Mouse (Mus musculus): Measurements from ENCODE around the gene Paox. TPM values are rescaled to one million over a fixed set of nuclear protein-coding genes. Genes with fewer than 3 reads are reported as not detected.
A peak's percentile ranks its signal among the peaks of the same experiment; 100 is the strongest.

Gene Paox
- total RNA-seq, 2 experiments from 2014 or later = 3.3 to 5.1 TPM

- intact Hi-C loops (cut with DNase I) = no loop called here
- DNase-seq = peak in 1 of 2 experiments; percentile 13
Measured at GRCm38 (mm10) chr7:140154218-140154927, 38.8 kb downstream of the Paox start, which contains the start of gene Sprn. Sprn (minus strand) TSS chr7:140154877.

GRCm38 (mm10) chr7:140160363-140160762 lies 44.8 kb downstream of the Paox start:
- intact Hi-C loops (cut with DNase I) = no loop called here
- DNase-seq = no peak

DNA sequence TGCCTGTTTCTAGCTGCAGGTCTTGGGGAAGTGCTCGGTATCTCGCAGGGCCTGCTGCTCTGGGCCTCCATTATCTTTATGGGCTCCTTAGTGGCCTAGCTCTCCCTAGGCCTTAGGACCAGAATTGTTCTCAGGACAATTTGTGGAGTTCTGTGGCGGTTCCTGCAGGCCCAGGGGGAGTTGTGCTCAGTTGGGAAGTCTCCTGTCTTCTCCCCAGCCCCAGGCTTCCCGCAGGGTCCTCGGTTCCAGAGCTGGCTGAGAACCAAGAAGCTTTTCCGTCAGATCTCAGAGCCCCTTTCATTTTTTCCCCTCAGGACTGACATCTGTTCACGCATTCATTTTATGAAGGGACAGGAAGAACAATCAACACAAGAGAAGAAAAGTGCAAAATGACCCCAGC lies 49.1 kb downstream of the Paox start, which contains the start of gene Olfr522:
Olfr522 (minus strand) TSS at position 101 of the 400 bp plus-strand sequence.
- intact Hi-C loops (cut with DNase I) = no loop called here
- DNase-seq = no peak

DNA sequence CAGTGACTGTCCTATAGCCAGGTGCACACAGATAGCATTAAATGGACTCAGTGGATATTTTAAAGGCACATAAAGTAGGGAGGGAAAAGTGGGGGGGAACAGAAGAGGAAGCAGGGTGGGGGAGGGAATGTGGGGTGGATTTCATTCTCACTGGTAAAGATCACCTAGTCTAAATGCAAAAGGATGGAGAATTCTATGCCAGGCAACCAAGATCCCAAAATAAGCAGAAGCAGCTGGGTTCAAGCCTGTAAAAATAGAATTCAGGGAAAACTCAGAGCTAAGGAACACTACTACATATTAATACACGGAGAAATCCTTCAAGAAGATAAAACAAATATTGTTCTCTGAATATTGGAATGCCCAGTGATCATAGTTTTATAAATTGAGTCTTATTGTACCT lies 52.4 kb downstream of the Paox start:
- DNase-seq = no peak
- intact Hi-C loops (cut with DNase I) = no loop called here

- intact Hi-C loops (cut with DNase I) = no loop called here
- no peak for DNase-seq
Measured at GRCm38 (mm10) chr7:140169386-140169785, 53.8 kb downstream of the Paox start.

DNA sequence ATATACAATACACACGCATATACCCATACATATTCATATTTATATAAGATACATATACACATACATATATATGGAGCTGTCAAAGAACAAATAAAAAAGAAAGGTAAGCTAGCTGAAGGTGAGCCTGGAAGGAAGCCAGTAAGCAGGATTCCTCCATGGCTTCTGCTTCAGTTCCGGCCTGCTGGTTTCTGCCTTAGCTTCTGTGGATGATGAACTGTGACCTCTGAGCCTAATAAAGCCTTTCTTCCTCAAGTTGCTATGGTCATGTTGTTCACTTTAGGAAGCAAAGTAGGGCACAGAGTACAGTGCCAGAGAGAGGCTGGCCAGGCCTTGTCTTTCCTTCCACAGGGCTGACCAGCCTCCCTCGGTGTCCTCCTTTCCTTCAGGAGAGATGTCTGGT lies 55.3 kb downstream of the Paox start:
- intact Hi-C loops (cut with DNase I) = no loop called here
- no peak for DNase-seq

DNA sequence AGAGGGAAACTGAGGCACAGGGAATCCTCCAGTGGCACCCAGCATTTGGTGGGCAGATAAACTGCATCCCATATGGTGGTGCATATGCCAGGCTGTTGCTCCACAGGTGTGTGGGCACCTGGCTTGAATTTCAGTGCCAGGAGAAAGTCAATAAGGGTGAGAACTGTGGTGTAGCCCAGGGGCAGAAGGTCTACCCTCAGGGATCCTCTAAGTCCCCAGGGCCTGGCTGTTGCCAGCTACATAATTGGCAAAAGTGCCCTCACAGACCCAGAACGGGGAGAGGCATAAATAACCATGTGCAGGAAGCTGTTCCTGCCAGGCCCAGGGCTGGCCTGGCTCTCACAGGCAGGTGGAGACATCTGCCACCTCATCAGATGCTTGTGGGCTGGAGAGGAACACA lies 57.3 kb downstream of the Paox start, which contains the start of gene Olfr523:
Olfr523 (plus strand) TSS at position 282 of the 400 bp plus-strand sequence.
- no peak for DNase-seq
- intact Hi-C loops (cut with DNase I) = no loop called here

GRCm38 (mm10) chr7:140179176-140179575 lies 63.6 kb downstream of the Paox start:
- DNase-seq = no peak
- intact Hi-C loops (cut with DNase I) = no loop called here

- intact Hi-C loops (cut with DNase I) = no loop called here
Measured at GRCm38 (mm10) chr7:140180692-140181091, 65.1 kb downstream of the Paox start.

DNA sequence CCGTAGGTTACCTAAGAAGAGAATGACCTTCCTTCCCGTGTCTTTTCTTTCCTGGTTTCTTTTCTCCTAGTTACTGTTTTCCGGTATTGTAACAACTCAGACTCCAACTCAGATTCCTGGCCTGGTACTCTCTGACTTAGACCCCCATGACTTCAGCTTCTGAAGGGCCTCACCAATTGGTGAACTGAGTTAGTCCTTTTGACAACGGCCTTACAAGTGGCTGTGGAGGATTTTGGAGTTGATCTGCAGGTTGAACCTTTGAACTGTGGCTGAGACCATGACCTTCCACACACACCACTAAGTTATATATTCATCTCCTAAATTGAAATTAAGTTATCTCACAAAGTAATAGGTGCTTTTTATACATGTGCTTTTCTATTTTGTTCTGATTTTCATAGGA lies 68.6 kb downstream of the Paox start:
- intact Hi-C loops (cut with DNase I) = no loop called here
- DNase-seq = no peak

More at GRCm38 (mm10) chr7:140180692-140181091, 65.1 kb downstream of the Paox start:
- DNase-seq = no peak

Other genes starting within 250 kb of the Paox start
- not detected for gene Kndc1, start 221.1 kb upstream of the Paox start, total RNA-seq (2021)
- gene Utf1, start 172.0 kb upstream of the Paox start, total RNA-seq (2021) = not detected
- gene 6430531B16Rik, start 137.0 kb upstream of the Paox start, total RNA-seq (2021) = not detected
- under 1 TPM; 0.49 to 0.61 TPM for gene Adam8, start 123.2 kb upstream of the Paox start, total RNA-seq (2021)
- gene Zfp511, start 79.4 kb upstream of the Paox start, total RNA-seq (2021) = 10 to 100 TPM; 10.1 to 12.4 TPM
- gene Tubgcp2, start 79.1 kb upstream of the Paox start, total RNA-seq (2021) = 10 to 100 TPM; 26.9 to 34.4 TPM
- gene Msx3, start 66.7 kb upstream of the Paox start, total RNA-seq (2021) = not detected
- not detected for gene Caly, start 33.3 kb upstream of the Paox start, total RNA-seq (2021)
- gene Prap1, start 22.4 kb upstream of the Paox start, total RNA-seq (2021) = not detected
- gene Fuom, start 13.4 kb upstream of the Paox start, total RNA-seq (2021) = 10 to 100 TPM; 72.7 to 79.5 TPM
- 100 to 1,000 TPM; 458 to 480 TPM for gene Echs1, start 677 bp downstream of the Paox start, total RNA-seq (2021)
- 10 to 100 TPM; 24.7 to 28.3 TPM for gene Mtg1, start 21.8 kb downstream of the Paox start, total RNA-seq (2021)
- 1 to 10 TPM in 1 of 2 experiments, under 1 TPM in 1; 0.46 to 1.0 TPM for gene Sprn, start 39.1 kb downstream of the Paox start, total RNA-seq (2021)
- gene Olfr522, start 49.0 kb downstream of the Paox start, total RNA-seq (2021) = not detected
- not detected for gene Olfr523, start 57.4 kb downstream of the Paox start, total RNA-seq (2021)
- gene Olfr524, start 90.2 kb downstream of the Paox start, total RNA-seq (2021) = not detected
- not detected for gene Cd163l1, start 102.5 kb downstream of the Paox start, total RNA-seq (2021)
- not detected for gene 5830411N06Rik, start 131.5 kb downstream of the Paox start, total RNA-seq (2021)
- gene Olfr525, start 205.1 kb downstream of the Paox start, total RNA-seq (2021) = not detected
- not detected for gene Olfr527, start 218.2 kb downstream of the Paox start, total RNA-seq (2021)
- not detected for gene Olfr60, start 245.9 kb downstream of the Paox start, total RNA-seq (2021)